Mouse (Mus musculus) megakaryocyte-erythroid progenitor cell, adult 5-6 weeks (primary cell): ENCODE results near the gene Gm4631. TPM values are rescaled to one million over a fixed set of nuclear protein-coding genes. Genes with fewer than 3 reads are reported as not detected.
"Not testable (repeated sequence)": the region's sequence is repeated elsewhere in the genome, so short reads cannot be mapped to it uniquely, and the experiment has no call there.

ENCODE experiments used
- ATAC-seq: replicated peaks from 2 replicates; pipeline ENCODE4 v1.8.0; 2016; ENCODE audit warnings: mild to moderate bottlenecking, inconsistent platforms; ENCODE audit not compliant: severe bottlenecking, poor library complexity, low FRiP score, low TSS enrichment
- total RNA-seq, 2 experiments: library from RNA; stranded (forward) in 1 of 2; stranded (reverse) in 1 of 2; fragments of 200-1000, 215-1000 nt in 1 of 2; fragments of >200 nt in 1 of 2; fragmentation: Nextera tagmentation in 1 of 2; gene quantifications; 2 replicates each; pipeline ENCODE4 v1.2.3; 2014 to 2017

Gene Gm4631
- 32.0 and 38.3 TPM in 2 replicates for total RNA-seq (2014; fragmentation: Nextera tagmentation)
- 21.8 and 36.6 TPM in 2 replicates for total RNA-seq (2017)

- not testable (repeated sequence) for ATAC-seq
These were observed at the start of gene Gm4631 for GRCm38 (mm10) chr2:175338097-175338496. Gene Gm4631 (minus strand): TSS chr2:175338197.

GRCm38 (mm10) chr2:175372136-175372535, 34.1 kb upstream of the Gm4631 start, which contains the start of gene Zfp968:
Gene Zfp968 (plus strand): TSS chr2:175372436.
- not testable (repeated sequence) for ATAC-seq

GRCm38 (mm10) chr2:175274825-175275224, 63.2 kb downstream of the Gm4631 start, which contains the start of gene Gm14440:
Gene Gm14440 (plus strand): TSS chr2:175275125.
- not testable (repeated sequence) for ATAC-seq

Other genes starting within 250 kb of the Gm4631 start
- 9.5 and 10.0 TPM in 2 replicates for gene Gm14399, start 196.2 kb downstream of the Gm4631 start, total RNA-seq (2014; fragmentation: Nextera tagmentation)
- 2.3 and 7.3 TPM in 2 replicates for gene Gm14399, start 196.2 kb downstream of the Gm4631 start, total RNA-seq (2017)
- 0.94 and 1.5 TPM in 2 replicates for gene Gm14443, start 162.3 kb downstream of the Gm4631 start, total RNA-seq (2014; fragmentation: Nextera tagmentation)
- gene Gm14443, start 162.3 kb downstream of the Gm4631 start, total RNA-seq (2017), result 0.72 and 1.3 TPM in 2 replicates
- gene Gm14391, start 131.3 kb downstream of the Gm4631 start, total RNA-seq (2014; fragmentation: Nextera tagmentation), result 16.4 and 28.5 TPM in 2 replicates
- 15.6 and 26.4 TPM in 2 replicates for gene Gm14391, start 131.3 kb downstream of the Gm4631 start, total RNA-seq (2017)
- gene Gm14440, start 63.1 kb downstream of the Gm4631 start, total RNA-seq (2014; fragmentation: Nextera tagmentation), result 6.4 TPM in 1 of 2 replicates, not detected in the other
- 0.19 TPM in 1 of 2 replicates, not detected in the other for gene Gm14440, start 63.1 kb downstream of the Gm4631 start, total RNA-seq (2017)
- gene Zfp968, start 34.2 kb upstream of the Gm4631 start, total RNA-seq (2014; fragmentation: Nextera tagmentation), result 3.6 and 12.6 TPM in 2 replicates
- 8.2 and 10.3 TPM in 2 replicates for gene Zfp968, start 34.2 kb upstream of the Gm4631 start, total RNA-seq (2017)
- 8.2 and 17.7 TPM in 2 replicates for gene Gm4724, start 97.6 kb upstream of the Gm4631 start, total RNA-seq (2014; fragmentation: Nextera tagmentation)
- gene Gm4724, start 97.6 kb upstream of the Gm4631 start, total RNA-seq (2017), result 12.8 and 13.1 TPM in 2 replicates
- gene Zfp965, start 131.8 kb upstream of the Gm4631 start, total RNA-seq (2014; fragmentation: Nextera tagmentation), result 5.0 and 6.5 TPM in 2 replicates
- 16.2 and 16.7 TPM in 2 replicates for gene Zfp965, start 131.8 kb upstream of the Gm4631 start, total RNA-seq (2017)